Mouse (Mus musculus) hindbrain, postnatal 0 days (tissue): Measurements from ENCODE around the gene Adsl. TPM values are rescaled to one million over a fixed set of nuclear protein-coding genes. Genes with fewer than 3 reads are reported as not detected.

Experiments
- ATAC-seq: fragments of 200-750 bp; cut with Nextera tagmentation; 2 replicates; pipeline ENCODE4 v1.8.0; 2017; ENCODE audit warnings: mild to moderate bottlenecking, moderate TSS enrichment, moderate library complexity
- DNase-seq: peaks from one replicate; pipeline ENCODE4 v3.0.0-alpha.2; 2015; ENCODE audit warnings: low spot score
- H3K27ac ChIP-seq: fragments of 300-500 bp; sonication (generic); 2 replicates; pipeline ENCODE4 v1.5.1; 2014; ENCODE audit warnings: mild to moderate bottlenecking
- H3K27me3 ChIP-seq: fragments of 300-500 bp; sonication (generic); 2 replicates; pipeline ENCODE4 v1.6.1; 2014; ENCODE audit warnings: low read length, mixed read lengths; ENCODE audit not compliant: insufficient read depth
- H3K36me3 ChIP-seq: fragments of 300-500 bp; sonication (generic); 2 replicates; pipeline ENCODE4 v1.6.1; 2014; ENCODE audit warnings: low read length, mixed read lengths; ENCODE audit not compliant: insufficient read depth
- H3K4me1 ChIP-seq: fragments of 300-500 bp; sonication (generic); 2 replicates; pipeline ENCODE4 v1.6.1; 2014; ENCODE audit warnings: antibody characterized with exemption, low read length, mixed read lengths; ENCODE audit not compliant: insufficient read depth
- H3K4me2 ChIP-seq: fragments of 300-500 bp; sonication (generic); 2 replicates; pipeline ENCODE4 v1.6.1; 2014; ENCODE audit warnings: low read depth, mild to moderate bottlenecking, low read length, moderate library complexity, mixed read lengths
- H3K4me3 ChIP-seq: fragments of 300-500 bp; sonication (generic); 2 replicates; pipeline ENCODE4 v1.5.1; 2014; ENCODE audit warnings: low read length
- H3K9ac ChIP-seq: fragments of 300-500 bp; sonication (generic); replicated peaks from 2 replicates; pipeline ENCODE4 v1.6.1; 2014; ENCODE audit warnings: mild to moderate bottlenecking, low read length, moderate library complexity, mixed read lengths
- H3K9me3 ChIP-seq: fragments of 300-500 bp; sonication (generic); 2 replicates; pipeline ENCODE4 v1.6.1; 2016; ENCODE audit warnings: low read length, mixed read lengths
- CTCF ChIP-seq: IDR thresholded peaks from 2 replicates; pipeline ENCODE4 v1.5.1; 2016; ENCODE audit warnings: antibody characterized with exemption, control low read depth, low read depth
- WGBS: fragments of 180-500 bp; shearing (Covaris S2); extraction: QIAGEN DNeasy Blood & Tissue Kit; methylation state at CpG from one replicate; pipeline ENCODE4 v1.1.7; 2014; 5-methylcytosine and 5-hydroxymethylcytosine counted together
- polyA plus RNA-seq: library from polyadenylated mRNA; unstranded; fragments of >200 nt; fragmentation: Nextera tagmentation; extraction: Ambion mirVana; gene quantifications from 2 replicates; pipeline ENCODE4 v1.2.1, GENCODE M21; 2015
- total RNA-seq: library from RNA; depleted of rRNA; stranded (reverse); fragments of >200 nt; gene quantifications from 2 replicates; pipeline ENCODE4 v1.2.3, GENCODE M21; 2014

Gene Adsl
- total and polyA plus RNA-seq, 2 experiments from 2014 or later: 77.6 to 96.3 TPM

- Histone ChIP-seq H3K9me3 (no peaks in the 10 kb centered on the region), H3K4me2 (no peak overlapping the region), H3K4me1 (no peaks in the 10 kb centered on the region), H3K27ac (no peak overlapping the region), H3K36me3 (peaks cover 50% of the 10 kb centered on the region), H3K4me3 (no peak overlapping the region), H3K9ac (no peak overlapping the region), H3K27me3 (no peaks in the 10 kb centered on the region)
- TF ChIP-seq CTCF: no peak
- DNase-seq (no peak), ATAC-seq (no peak)
- WGBS: 86% methylated on average over 3 of the region's 3 CpGs
Measured at GRCm38 (mm10) chr15:80912175-80912574, 36.1 kb upstream of the Adsl start.

GRCm38 (mm10) chr15:80913803-80914202 is 34.5 kb upstream of the Adsl start:
- Histone ChIP-seq H3K4me1 (no peaks in the 10 kb centered on the region), H3K4me2 (no peak overlapping the region), H3K27ac (no peak overlapping the region), H3K4me3 (no peak overlapping the region), H3K27me3 (no peaks in the 10 kb centered on the region), H3K36me3 (peaks cover 51% of the 10 kb centered on the region), H3K9me3 (no peaks in the 10 kb centered on the region), H3K9ac (no peak overlapping the region)
- ATAC-seq (no peak), DNase-seq (no peak)
- TF ChIP-seq CTCF: no peak
- 93% methylated on average over 1 of the region's 1 CpGs for WGBS

GRCm38 (mm10) chr15:80915850-80916249 is 32.4 kb upstream of the Adsl start:
- Histone ChIP-seq H3K4me2 (no peak overlapping the region), H3K9ac (no peak overlapping the region), H3K4me1 (no peaks in the 10 kb centered on the region), H3K27me3 (no peaks in the 10 kb centered on the region), H3K9me3 (no peaks in the 10 kb centered on the region), H3K27ac (no peak overlapping the region), H3K4me3 (no peak overlapping the region), H3K36me3 (peaks cover 59% of the 10 kb centered on the region)
- ATAC-seq (no peak), DNase-seq (no peak)
- TF ChIP-seq CTCF: no peak
- WGBS: 64% methylated on average over 2 of the region's 2 CpGs

GRCm38 (mm10) chr15:80916621-80917020 is 31.7 kb upstream of the Adsl start:
- no peaks in the 10 kb centered on the region for H3K4me1 ChIP-seq
- H3K27me3 ChIP-seq: no peaks in the 10 kb centered on the region
- no peak overlapping the region for H3K4me3 ChIP-seq
- H3K9ac ChIP-seq: no peak overlapping the region
- no peak overlapping the region for H3K27ac ChIP-seq
- H3K4me2 ChIP-seq: no peak overlapping the region
- peaks cover 52% of the 10 kb centered on the region for H3K36me3 ChIP-seq
- DNase-seq: no peak
- no peak for TF ChIP-seq CTCF
- no peaks in the 10 kb centered on the region for H3K9me3 ChIP-seq
- 79% methylated on average over 7 of the region's 7 CpGs for WGBS
- no peak for ATAC-seq

GRCm38 (mm10) chr15:80920346-80920745 is 27.9 kb upstream of the Adsl start:
- Histone ChIP-seq H3K9me3 (no peaks in the 10 kb centered on the region), H3K36me3 (peaks cover 38% of the 10 kb centered on the region), H3K4me1 (no peaks in the 10 kb centered on the region), H3K4me2 (no peak overlapping the region), H3K27ac (no peak overlapping the region), H3K27me3 (no peaks in the 10 kb centered on the region), H3K4me3 (no peak overlapping the region), H3K9ac (no peak overlapping the region)
- no peak for TF ChIP-seq CTCF
- ATAC-seq (no peak), DNase-seq (no peak)
- WGBS: 96% methylated on average over 3 of the region's 3 CpGs

GRCm38 (mm10) chr15:80921781-80922180 is 26.5 kb upstream of the Adsl start:
- ATAC-seq (no peak), DNase-seq (no peak)
- no peaks in the 10 kb centered on the region for H3K27me3 ChIP-seq
- no peaks in the 10 kb centered on the region for H3K4me1 ChIP-seq
- H3K4me2 ChIP-seq: no peak overlapping the region
- 86% methylated on average over 4 of the region's 4 CpGs for WGBS
- H3K27ac ChIP-seq: no peak overlapping the region
- H3K36me3 ChIP-seq: peaks cover 36% of the 10 kb centered on the region
- no peak overlapping the region for H3K9ac ChIP-seq
- H3K4me3 ChIP-seq: no peak overlapping the region
- TF ChIP-seq CTCF: no peak
- H3K9me3 ChIP-seq: no peaks in the 10 kb centered on the region

GRCm38 (mm10) chr15:80924211-80924610 is 24.1 kb upstream of the Adsl start:
- no peak for DNase-seq
- H3K9me3 ChIP-seq: no peaks in the 10 kb centered on the region
- no peak overlapping the region for H3K4me3 ChIP-seq
- H3K27me3 ChIP-seq: no peaks in the 10 kb centered on the region
- no peak for TF ChIP-seq CTCF
- WGBS: 89% methylated on average over 2 of the region's 2 CpGs
- peaks cover 41% of the 10 kb centered on the region for H3K36me3 ChIP-seq
- H3K4me2 ChIP-seq: no peak overlapping the region
- ATAC-seq: no peak
- H3K9ac ChIP-seq: no peak overlapping the region
- no peaks in the 10 kb centered on the region for H3K4me1 ChIP-seq
- H3K27ac ChIP-seq: no peak overlapping the region
